Mouse (Mus musculus): ENCODE results near the gene Nos3.
"Not testable (repeated sequence)": the region's sequence is repeated elsewhere in the genome, so short reads cannot be mapped to it uniquely, and the experiment has no call there.

Gene Nos3

GRCm38 (mm10) chr5:24394165-24394894 lies 29.7 kb downstream of the Nos3 start:
- DNase-seq (ENCODE audit: extremely low read depth, insufficient read length, low spot score), result peak; percentile 97

- not testable (repeated sequence) for DNase-seq (ENCODE audit: extremely low read depth, insufficient read length, low spot score)
These were observed 31.6 kb downstream of the Nos3 start for GRCm38 (mm10) chr5:24396254-24396653.

- DNase-seq (ENCODE audit: extremely low read depth, insufficient read length, low spot score), result no peak
These were observed 35.1 kb downstream of the Nos3 start for GRCm38 (mm10) chr5:24399686-24400085.

GRCm38 (mm10) chr5:24400362-24400761 lies 35.8 kb downstream of the Nos3 start:
- DNase-seq (ENCODE audit: extremely low read depth, insufficient read length, low spot score), result no peak

GRCm38 (mm10) chr5:24400911-24401605 lies 36.4 kb downstream of the Nos3 start:
- no peak for DNase-seq (ENCODE audit: extremely low read depth, insufficient read length, low spot score)

- DNase-seq (ENCODE audit: extremely low read depth, insufficient read length, low spot score), result no peak
These were observed 37.4 kb downstream of the Nos3 start for GRCm38 (mm10) chr5:24401969-24402368.

- peak; percentile 72 for DNase-seq (ENCODE audit: extremely low read depth, insufficient read length, low spot score)
These were observed 40.2 kb downstream of the Nos3 start for GRCm38 (mm10) chr5:24404594-24405360.

- no peak for DNase-seq (ENCODE audit: extremely low read depth, insufficient read length, low spot score)
These were observed 40.8 kb downstream of the Nos3 start for GRCm38 (mm10) chr5:24405389-24405876.

- DNase-seq (ENCODE audit: extremely low read depth, insufficient read length, low spot score), result no peak
These were observed 44.0 kb downstream of the Nos3 start for GRCm38 (mm10) chr5:24408651-24409050.

- DNase-seq (ENCODE audit: extremely low read depth, insufficient read length, low spot score), result no peak
These were observed 44.9 kb downstream of the Nos3 start for GRCm38 (mm10) chr5:24409466-24409865.

- no peak for DNase-seq (ENCODE audit: extremely low read depth, insufficient read length, low spot score)
These were observed 47.5 kb downstream of the Nos3 start for GRCm38 (mm10) chr5:24412063-24412462.

- no peak for DNase-seq (ENCODE audit: extremely low read depth, insufficient read length, low spot score)
These were observed 48.6 kb downstream of the Nos3 start, which contains the start of gene Asic3 for GRCm38 (mm10) chr5:24413042-24413693. Gene Asic3, plus strand, starts transcription at chr5:24413392.

GRCm38 (mm10) chr5:24413938-24414337 lies 49.3 kb downstream of the Nos3 start:
- no peak for DNase-seq (ENCODE audit: extremely low read depth, insufficient read length, low spot score)

GRCm38 (mm10) chr5:24416222-24416736 lies 51.7 kb downstream of the Nos3 start:
- DNase-seq (ENCODE audit: extremely low read depth, insufficient read length, low spot score), result peak; percentile 45

GRCm38 (mm10) chr5:24417587-24417986 lies 53.0 kb downstream of the Nos3 start:
- DNase-seq (ENCODE audit: extremely low read depth, insufficient read length, low spot score), result no peak

GRCm38 (mm10) chr5:24420381-24420780 lies 55.8 kb downstream of the Nos3 start:
- DNase-seq (ENCODE audit: extremely low read depth, insufficient read length, low spot score), result no peak

GRCm38 (mm10) chr5:24423129-24424003 lies 58.8 kb downstream of the Nos3 start, which contains the start of the genes Cdk5 and Slc4a2:
Gene Cdk5, minus strand, starts transcription at chr5:24423530.
Gene Slc4a2, plus strand, starts transcription at chr5:24423837.
- DNase-seq (ENCODE audit: extremely low read depth, insufficient read length, low spot score), result peak; percentile 98

GRCm38 (mm10) chr5:24424004-24424781 lies 59.6 kb downstream of the Nos3 start:
- DNase-seq (ENCODE audit: extremely low read depth, insufficient read length, low spot score), result no peak

Data from 3134 (cell line).